Mouse (Mus musculus) brown adipose tissue, adult 24 weeks (tissue): ENCODE data around the gene Gm47995. TPM values are rescaled to one million over a fixed set of nuclear protein-coding genes. Genes with fewer than 3 reads are reported as not detected.

Experiments
- H3K27ac ChIP-seq: fragments of 200-500 bp; replicated peaks from 2 replicates; pipeline ENCODE4 v1.5.1; 2012; ENCODE audit warnings: low read depth, mild to moderate bottlenecking, low read length
- H3K4me1 ChIP-seq: fragments of 200-500 bp; 2 replicates; pipeline ENCODE4 v1.6.1; 2012; ENCODE audit warnings: low read length, mixed read lengths; ENCODE audit not compliant: control insufficient read depth, insufficient read depth, insufficient read length
- H3K4me3 ChIP-seq: fragments of 200-500 bp; 2 replicates; pipeline ENCODE4 v1.5.1; 2012; ENCODE audit warnings: low read depth, mild to moderate bottlenecking, low read length, moderate library complexity; ENCODE audit not compliant: insufficient read depth
- polyA plus RNA-seq: library from polyadenylated mRNA; stranded (reverse); fragments of >200 nt; gene quantifications from 2 replicates; pipeline ENCODE4 v1.2.4, GENCODE M21; 2012; ENCODE audit not compliant: missing spikeins, insufficient read depth, insufficient read length

Gm47995 gene
- polyA plus RNA-seq, 1 experiment = not detected

GRCm38 (mm10) chr1:151233756-151234155 is 35.5 kb downstream of the Gm47995 start:
- Histone ChIP-seq H3K4me3 (no peak overlapping the region), H3K4me1 (peaks cover 2% of the 10 kb centered on the region; the same call in 1 of the 2 replicates), H3K27ac (no peak overlapping the region)

GRCm38 (mm10) chr1:151235574-151235973 is 37.3 kb downstream of the Gm47995 start:
- H3K4me1 ChIP-seq = peaks cover 3% of the 10 kb centered on the region; the same call in 1 of the 2 replicates
- no peak overlapping the region for H3K27ac ChIP-seq
- no peak overlapping the region for H3K4me3 ChIP-seq

- H3K4me1 ChIP-seq = peaks cover 3% of the 10 kb centered on the region; the same call in 1 of the 2 replicates
- no peak overlapping the region for H3K27ac ChIP-seq
These were observed 38.1 kb downstream of the Gm47995 start for GRCm38 (mm10) chr1:151236141-151236930.

GRCm38 (mm10) chr1:151237780-151238179 is 39.5 kb downstream of the Gm47995 start:
- Histone ChIP-seq H3K27ac (no peak overlapping the region), H3K4me3 (no peak overlapping the region), H3K4me1 (peaks cover 3% of the 10 kb centered on the region; the same call in 1 of the 2 replicates)

More at GRCm38 (mm10) chr1:151236141-151236930, 38.1 kb downstream of the Gm47995 start:
- H3K4me3 ChIP-seq = no peak overlapping the region

GRCm38 (mm10) chr1:151243332-151243731 is 45.1 kb downstream of the Gm47995 start:
- Histone ChIP-seq H3K4me1 (peaks cover 3% of the 10 kb centered on the region; the same call in 1 of the 2 replicates), H3K4me3 (no peak overlapping the region), H3K27ac (no peak overlapping the region)

- Histone ChIP-seq H3K27ac (no peak overlapping the region), H3K4me3 (no peak overlapping the region), H3K4me1 (peaks cover 3% of the 10 kb centered on the region; the same call in 1 of the 2 replicates)
These were observed 45.8 kb downstream of the Gm47995 start for GRCm38 (mm10) chr1:151244013-151244412.

- H3K4me3 ChIP-seq = no peak overlapping the region
- no peaks in the 10 kb centered on the region for H3K4me1 ChIP-seq
- no peak overlapping the region for H3K27ac ChIP-seq
These were observed 46.5 kb downstream of the Gm47995 start for GRCm38 (mm10) chr1:151244761-151245160.

- no peak overlapping the region for H3K4me3 ChIP-seq
- no peak overlapping the region for H3K27ac ChIP-seq
- no peaks in the 10 kb centered on the region for H3K4me1 ChIP-seq
These were observed 46.9 kb downstream of the Gm47995 start for GRCm38 (mm10) chr1:151245165-151245564.

- Histone ChIP-seq H3K4me3 (no peak overlapping the region), H3K27ac (no peak overlapping the region), H3K4me1 (no peaks in the 10 kb centered on the region)
These were observed 47.6 kb downstream of the Gm47995 start for GRCm38 (mm10) chr1:151245846-151246245.

Other genes starting within 250 kb of the Gm47995 start
- 0.20 and 0.79 TPM in 2 replicates for gene Hmcn1, start 205.0 kb upstream of the Gm47995 start, polyA plus RNA-seq
- not detected in 2 replicates for gene Gm47985, start 15.9 kb upstream of the Gm47995 start, polyA plus RNA-seq
- not detected in 2 replicates for gene Gm8947, start 6.1 kb upstream of the Gm47995 start, polyA plus RNA-seq
- not detected in 2 replicates for gene 3110040M04Rik, start 5.7 kb downstream of the Gm47995 start, polyA plus RNA-seq
- not detected in 2 replicates for gene Gm47996, start 11.7 kb downstream of the Gm47995 start, polyA plus RNA-seq
- gene Ivns1abp, start 146.0 kb downstream of the Gm47995 start, polyA plus RNA-seq = 82.0 and 118 TPM in 2 replicates
- gene Swt1, start 230.0 kb downstream of the Gm47995 start, polyA plus RNA-seq = 8.8 and 9.5 TPM in 2 replicates
- 14.1 and 17.4 TPM in 2 replicates for gene Trmt1l, start 230.1 kb downstream of the Gm47995 start, polyA plus RNA-seq